Mouse (Mus musculus) layer of hippocampus, adult 9-10 months (tissue): ENCODE data around the gene Cbarp.
A peak's percentile ranks its signal among the peaks of the same experiment; 100 is the strongest.

Experiments used
- DNase-seq: peaks from one replicate; pipeline ENCODE4 v3.0.0; 2022; ENCODE audit warnings: low spot score

Cbarp gene

DNA sequence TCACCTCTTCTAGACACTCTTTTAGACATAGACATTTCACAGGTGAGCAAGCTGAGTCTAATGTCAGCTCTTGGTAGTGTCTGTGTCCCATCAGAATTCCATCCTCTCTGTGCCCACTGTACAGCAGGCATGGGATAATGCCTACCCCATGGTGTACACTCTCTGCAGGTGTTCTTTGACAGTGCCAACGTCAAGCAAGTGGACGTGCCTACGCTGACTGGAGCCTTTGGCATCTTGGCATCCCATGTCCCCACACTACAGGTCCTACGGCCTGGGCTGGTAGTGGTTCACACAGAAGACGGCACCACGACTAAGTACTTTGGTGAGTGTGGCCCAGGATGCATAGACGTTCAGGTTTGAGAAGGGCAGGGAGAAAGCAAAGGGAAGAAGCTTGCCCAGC is 3.0 kb upstream of the Cbarp start:
- no peak for DNase-seq

DNA sequence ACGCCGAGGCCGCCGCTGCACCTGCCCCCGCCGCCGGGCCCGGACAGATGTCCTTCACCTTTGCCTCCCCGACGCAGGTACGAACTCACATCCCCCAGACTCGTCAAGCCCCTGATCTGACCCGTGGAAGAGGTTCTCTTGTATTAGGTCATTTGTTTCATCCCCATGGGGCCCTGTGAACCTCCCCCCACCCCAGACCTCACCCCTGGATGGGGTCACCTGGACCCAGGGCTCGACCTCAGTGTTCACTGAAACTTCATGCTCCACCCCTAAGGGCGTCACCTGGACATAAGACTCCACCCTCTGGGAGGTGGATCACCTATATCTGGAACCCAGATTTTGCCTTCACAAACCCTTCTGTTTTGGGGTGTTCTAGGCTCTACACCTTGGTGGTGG is 1.9 kb upstream of the Cbarp start:
- no peak for DNase-seq

- DNase-seq = peak; percentile 82
Measured at GRCm38 (mm10) chr10:80141786-80142529, 1.3 kb upstream of the Cbarp start.

- peak; percentile 89 for DNase-seq
Measured at GRCm38 (mm10) chr10:80141243-80141642, 608 bp upstream of the Cbarp start.

- DNase-seq = no peak
Measured at GRCm38 (mm10) chr10:80139975-80140665, 515 bp downstream of the Cbarp start.

DNA sequence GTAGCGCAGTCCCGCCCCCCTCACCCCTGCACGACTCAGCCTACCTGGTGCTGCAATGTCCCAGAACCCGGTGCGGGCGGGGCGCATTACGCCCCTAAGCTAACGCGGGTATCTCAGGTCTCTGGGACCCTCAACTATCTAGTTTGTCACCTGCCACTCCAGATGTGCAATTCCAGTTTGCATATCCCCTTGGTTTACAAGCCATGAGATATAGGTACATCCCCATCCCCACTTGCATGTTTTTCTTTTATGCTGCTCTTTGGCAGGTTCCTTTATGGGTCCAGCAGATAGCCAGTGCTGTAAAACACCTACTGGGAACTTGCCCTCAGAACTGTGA is 1.2 kb downstream of the Cbarp start:
- no peak for DNase-seq

DNA sequence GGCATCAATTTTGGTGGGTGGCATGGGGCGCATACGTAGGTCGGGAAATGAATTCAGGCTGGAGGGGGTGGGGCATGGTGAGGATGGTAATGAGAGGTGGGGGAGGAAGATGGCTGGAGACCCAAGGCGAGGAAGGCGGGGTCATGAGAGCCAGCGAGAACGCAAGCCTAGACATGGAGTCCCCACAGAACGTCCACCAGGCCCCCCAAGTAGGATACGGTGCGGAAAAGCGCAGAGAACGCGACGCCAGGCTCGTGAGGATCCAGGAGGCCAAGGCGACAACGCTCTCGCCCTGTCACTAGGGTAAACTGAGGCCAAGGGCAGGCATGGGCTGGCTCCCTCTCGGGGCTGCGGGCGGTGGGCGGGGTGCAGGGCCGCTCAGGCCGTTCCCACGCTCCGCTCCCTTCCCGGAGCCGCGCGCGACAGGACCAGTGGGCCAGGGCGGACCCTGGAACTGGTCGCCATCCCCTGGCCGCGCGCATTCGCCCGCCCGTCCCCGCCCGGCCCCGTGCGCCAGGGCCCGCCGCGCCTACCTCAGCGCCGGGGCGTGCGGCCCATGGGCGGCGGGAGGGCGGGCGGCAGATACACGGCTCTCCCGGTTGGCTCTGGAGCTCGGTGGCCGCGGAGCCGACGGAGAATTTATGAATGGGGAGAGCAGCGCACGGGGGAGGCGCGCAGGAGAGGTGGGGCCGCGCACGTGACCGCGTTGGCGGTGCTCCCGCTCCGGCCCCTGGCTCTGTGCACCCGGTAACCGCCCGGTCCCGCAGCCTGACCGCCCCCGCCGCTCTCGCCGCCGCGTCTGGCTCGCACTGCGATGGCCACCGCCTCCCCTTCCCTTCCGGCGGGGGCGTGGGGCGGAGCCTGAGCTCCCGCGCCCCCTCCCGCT is 1.8 kb downstream of the Cbarp start, which contains the start of gene Atp5d:
Atp5d (plus strand) TSS at position 80 of the 886 bp plus-strand sequence.
- DNase-seq = no peak

GRCm38 (mm10) chr10:80137626-80138552 is 2.7 kb downstream of the Cbarp start:
- DNase-seq = no peak

DNA sequence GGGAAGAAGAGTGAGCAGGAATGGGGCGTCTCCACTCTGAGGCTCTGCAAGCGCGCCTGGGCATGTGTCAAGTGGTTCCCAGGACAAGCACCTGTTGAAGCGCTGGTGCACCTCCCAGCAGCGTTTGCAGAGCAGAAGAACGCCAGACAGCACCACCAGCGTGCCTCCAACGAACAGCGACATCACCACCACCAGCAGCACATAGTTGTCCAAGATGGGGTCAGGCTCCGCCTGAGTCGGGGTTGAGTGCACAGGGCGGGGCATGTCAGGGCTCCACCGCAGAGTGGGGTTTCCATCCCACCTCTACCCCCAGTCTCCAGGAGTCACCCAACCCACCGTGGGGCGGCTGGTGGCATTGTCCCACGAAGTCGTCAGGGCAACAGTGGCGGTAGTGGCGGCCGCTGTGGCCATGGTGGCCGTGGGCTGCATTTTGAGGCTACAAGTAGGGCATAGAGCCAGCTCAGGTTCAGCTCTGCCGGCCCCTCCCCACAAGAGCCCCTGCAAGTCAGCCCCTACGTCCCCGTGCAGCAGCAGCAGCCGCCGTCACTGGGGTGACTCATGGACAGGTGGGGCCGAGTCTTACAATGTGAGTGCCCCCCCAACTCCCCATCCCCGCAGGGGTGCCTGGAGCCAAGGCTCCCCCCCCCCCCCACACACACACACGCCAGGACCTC is 3.5 kb downstream of the Cbarp start:
- DNase-seq = no peak

DNA sequence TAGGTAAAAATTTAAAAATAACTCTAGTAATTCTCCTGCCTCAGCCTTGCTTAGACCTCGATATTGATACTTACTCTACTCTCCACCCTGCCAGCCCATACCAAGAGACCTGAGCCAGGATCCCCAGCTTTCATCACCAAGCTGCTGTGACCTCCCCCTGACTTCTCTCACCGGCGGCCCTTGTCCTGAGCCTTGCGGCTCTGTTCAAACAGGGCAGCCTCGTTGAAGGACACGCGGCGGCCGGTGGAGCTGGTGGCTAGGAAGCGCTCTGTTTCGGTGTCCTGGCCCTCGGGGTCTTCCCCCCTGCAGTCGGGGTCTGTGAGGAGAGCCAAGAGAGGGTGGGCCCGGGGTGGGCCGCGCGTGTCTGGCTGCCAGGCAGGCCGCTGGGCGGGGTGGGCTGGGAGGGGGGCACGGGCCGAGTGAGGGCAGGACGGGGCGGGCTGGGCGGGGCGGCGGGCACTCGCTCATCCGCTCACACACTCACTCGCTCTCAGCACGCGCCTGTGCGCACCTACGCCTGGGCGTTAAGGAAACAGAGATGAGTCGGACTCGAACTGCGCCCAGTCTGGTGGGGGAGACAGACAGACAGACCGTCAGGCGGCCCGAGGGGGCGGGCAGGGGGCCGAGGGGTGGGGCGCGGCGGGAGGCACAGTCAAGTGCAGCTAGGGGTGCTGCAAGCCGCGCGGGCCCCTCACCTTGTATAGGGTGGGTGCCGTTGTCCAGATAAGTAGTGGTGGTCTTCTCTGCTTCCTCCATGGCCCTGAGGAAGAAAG is 4.3 kb downstream of the Cbarp start:
- DNase-seq = no peak

DNA sequence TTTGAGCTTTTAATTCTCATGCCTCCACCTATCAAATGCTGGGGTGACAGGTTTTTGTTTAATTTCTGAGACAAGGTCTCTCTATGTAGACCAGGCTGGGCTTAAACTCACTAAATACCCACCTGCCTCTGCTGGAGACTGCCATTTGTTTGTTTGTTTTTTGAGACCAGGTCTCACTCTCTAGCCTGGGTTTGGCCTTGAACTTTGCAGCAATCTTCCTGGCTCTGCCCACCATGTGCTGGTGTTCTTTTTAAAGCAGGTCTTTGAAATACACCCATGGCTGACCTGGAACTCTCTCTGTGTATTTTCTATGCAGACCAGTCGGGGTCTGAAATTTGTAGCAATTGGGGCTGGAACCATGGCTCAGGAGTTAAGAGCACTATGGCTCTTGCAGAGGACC is 5.0 kb downstream of the Cbarp start:
- DNase-seq = no peak

- DNase-seq = no peak
Measured at GRCm38 (mm10) chr10:80135161-80135560, 5.5 kb downstream of the Cbarp start.

GRCm38 (mm10) chr10:80134421-80134820 is 6.2 kb downstream of the Cbarp start:
- no peak for DNase-seq

DNA sequence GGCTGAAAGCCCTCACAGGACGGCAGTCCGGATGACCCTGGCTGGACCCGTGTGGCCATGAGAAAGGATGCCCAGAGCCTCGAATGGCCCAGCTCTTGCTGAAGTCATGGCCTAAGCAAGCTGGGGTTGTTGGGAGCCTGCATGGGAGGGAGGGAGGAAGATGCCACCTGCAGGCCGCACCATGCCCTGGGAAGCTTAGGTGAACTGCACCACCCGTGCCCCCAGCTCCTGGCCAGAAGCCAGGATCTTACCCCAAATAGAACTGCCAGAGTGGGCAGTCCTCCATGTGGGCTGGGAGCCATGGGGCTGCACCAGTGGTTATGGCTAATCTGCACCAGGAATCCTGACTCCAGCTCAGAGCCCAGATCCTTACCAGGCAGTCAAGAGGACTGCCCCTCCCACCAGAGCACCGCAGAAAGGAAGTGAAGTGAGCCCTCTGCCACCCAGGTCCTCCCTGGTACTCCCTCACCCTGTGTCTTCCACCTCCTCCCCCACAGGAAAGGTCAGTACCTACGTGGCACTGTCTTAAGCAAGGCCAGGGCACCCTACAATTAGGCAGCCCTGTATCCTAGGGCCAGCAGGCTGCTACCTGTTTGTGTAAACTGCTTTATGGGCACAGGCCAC is 7.3 kb downstream of the Cbarp start:
- no peak for DNase-seq

- no peak for DNase-seq
Measured at GRCm38 (mm10) chr10:80131952-80132350, 8.7 kb downstream of the Cbarp start.

DNA sequence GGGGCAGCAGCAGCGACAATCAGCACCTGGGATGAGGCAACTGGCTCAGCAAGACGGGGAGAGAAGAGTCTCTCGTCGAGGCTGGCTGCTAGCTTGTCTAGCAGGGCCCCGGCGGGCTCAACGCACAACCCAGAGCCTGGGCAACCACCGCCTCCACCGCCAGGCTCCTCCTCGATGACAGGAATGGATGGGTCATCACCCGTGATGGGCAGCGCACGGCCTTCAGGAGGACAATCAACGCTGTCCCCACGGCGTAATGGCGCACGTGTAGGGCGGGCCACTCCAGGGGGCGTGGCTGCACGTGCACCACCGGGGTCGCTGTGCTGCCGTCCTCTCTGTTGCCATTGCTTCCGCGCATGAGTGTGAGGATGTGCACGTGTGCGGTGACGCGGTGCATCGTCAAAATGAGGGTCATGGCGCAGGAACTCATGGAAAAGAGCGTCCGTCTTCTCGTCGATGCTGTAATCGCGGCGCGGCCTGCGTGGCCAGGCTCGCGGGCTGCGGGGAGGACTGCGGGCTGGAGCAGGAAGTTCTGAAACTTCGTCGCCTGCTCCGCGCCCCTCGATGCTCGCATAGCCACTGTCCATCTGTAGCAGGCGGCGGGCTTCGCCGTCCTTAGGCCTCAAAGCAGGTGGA is 9.2 kb downstream of the Cbarp start:
- DNase-seq = no peak

DNA sequence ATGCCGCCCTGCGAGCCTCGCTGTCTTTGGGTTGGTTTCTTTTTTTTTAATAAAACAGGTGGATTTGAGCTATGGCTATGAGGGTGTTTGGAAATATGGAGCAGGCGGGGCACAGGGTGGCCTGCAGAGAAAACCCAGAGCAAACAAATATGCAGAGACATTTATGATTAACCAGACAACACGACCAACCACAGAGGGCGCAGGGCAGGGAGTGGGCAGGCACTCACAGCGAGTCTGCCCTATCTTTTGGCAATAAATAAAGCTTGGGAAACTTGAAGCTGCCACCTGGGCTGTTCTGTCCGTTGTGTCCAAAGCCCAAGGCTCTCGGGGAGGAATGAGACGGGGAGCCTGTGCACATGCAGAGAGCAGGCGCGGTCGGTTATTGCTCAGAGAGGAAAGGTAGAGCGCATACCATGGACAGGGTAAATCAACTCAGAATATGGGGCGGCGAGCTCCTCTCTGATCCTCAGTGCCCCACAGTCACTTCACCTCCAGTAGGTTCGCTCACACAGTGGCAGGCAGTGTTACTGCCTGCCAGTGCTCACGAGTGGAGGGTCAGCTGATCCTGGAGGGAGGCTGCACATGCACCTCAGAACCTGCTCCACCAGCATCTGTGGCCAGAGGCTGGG is 10.1 kb downstream of the Cbarp start:
- no peak for DNase-seq

DNA sequence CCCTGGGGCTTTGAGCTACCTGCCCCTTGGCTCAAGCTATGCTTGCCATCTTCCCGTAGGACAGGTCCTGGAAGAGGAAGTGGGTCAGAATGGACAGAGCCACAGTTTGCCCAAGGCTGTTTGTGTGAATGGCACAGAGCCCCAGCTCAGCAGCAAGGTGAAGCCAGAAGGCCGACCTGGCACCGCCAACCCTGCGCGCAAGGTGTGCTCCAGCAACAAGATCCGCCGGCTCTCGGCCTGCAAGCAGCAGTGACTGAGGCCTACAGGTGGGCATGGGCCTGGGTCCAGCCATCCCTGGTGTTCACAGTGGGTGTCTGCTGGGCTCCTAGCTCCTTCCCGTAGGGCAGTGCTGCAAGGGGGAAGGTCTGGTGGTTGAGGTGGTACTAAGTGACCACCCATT is 10.8 kb downstream of the Cbarp start:
- no peak for DNase-seq

- DNase-seq = no peak
Measured at GRCm38 (mm10) chr10:80127920-80128319, 12.7 kb downstream of the Cbarp start.
